Mouse (Mus musculus) midbrain, embryonic 11.5 days (tissue): ENCODE results near the gene Gm20518. TPM values are rescaled to one million over a fixed set of nuclear protein-coding genes. Genes with fewer than 3 reads are reported as not detected.

Experiments used
- ATAC-seq: fragments of 200-750 bp; cut with Nextera tagmentation; 2 replicates; pipeline ENCODE4 v1.8.0; 2017; ENCODE audit warnings: moderate TSS enrichment, moderate library complexity; ENCODE audit not compliant: low FRiP score
- DNase-seq: peaks from one replicate; pipeline ENCODE4 v3.0.0; 2015; ENCODE audit warnings: low spot score; ENCODE audit errors: missing footprints
- H3K27ac ChIP-seq: fragments of 300-500 bp; sonication (generic); 2 replicates; pipeline ENCODE4 v1.5.1; 2014; ENCODE audit warnings: low read depth, low read length
- H3K27me3 ChIP-seq: fragments of 300-500 bp; sonication (generic); 2 replicates; pipeline ENCODE4 v1.6.1; 2014; ENCODE audit warnings: mild to moderate bottlenecking, low read length, moderate library complexity, mixed read lengths; ENCODE audit not compliant: control insufficient read depth, insufficient read depth
- H3K36me3 ChIP-seq: fragments of 300-500 bp; sonication (generic); 2 replicates; pipeline ENCODE4 v1.6.1; 2014; ENCODE audit warnings: mild to moderate bottlenecking, low read length, moderate library complexity, mixed read lengths; ENCODE audit not compliant: control insufficient read depth, insufficient read depth
- H3K4me1 ChIP-seq: fragments of 300-500 bp; sonication (generic); 2 replicates; pipeline ENCODE4 v1.6.1; 2014; ENCODE audit warnings: low read length; ENCODE audit not compliant: control insufficient read depth, insufficient read depth
- H3K4me2 ChIP-seq: fragments of 300-500 bp; sonication (generic); 2 replicates; pipeline ENCODE4 v1.6.1; 2014; ENCODE audit warnings: mild to moderate bottlenecking, moderate library complexity
- H3K4me3 ChIP-seq: fragments of 300-500 bp; sonication (generic); 2 replicates; pipeline ENCODE4 v1.5.1; 2014; ENCODE audit warnings: low read depth, low read length
- H3K9ac ChIP-seq: fragments of 300-500 bp; sonication (generic); 2 replicates; pipeline ENCODE4 v1.6.1; 2014; ENCODE audit warnings: low read length
- H3K9me3 ChIP-seq: fragments of 300-500 bp; sonication (generic); 2 replicates; pipeline ENCODE4 v1.6.1; 2016; ENCODE audit warnings: low read length; ENCODE audit not compliant: control insufficient read depth
- WGBS: fragments of 180-500 bp; shearing (Covaris S2); extraction: QIAGEN DNeasy Blood & Tissue Kit; methylation state at CpG from one replicate; pipeline ENCODE4 v1.1.7; 2014; 5-methylcytosine and 5-hydroxymethylcytosine counted together
- polyA plus RNA-seq: library from polyadenylated mRNA; unstranded; fragments of >200 nt; fragmentation: Nextera tagmentation; extraction: Ambion mirVana; gene quantifications from 2 replicates; pipeline ENCODE4 v1.2.1, GENCODE M21; 2014

Gm20518 gene
- 0.16 and 0.25 TPM in 2 replicates for polyA plus RNA-seq

- Histone ChIP-seq H3K9ac (peak within 1 kb of the TSS; percentile 99), H3K9me3 (no peaks in the 10 kb centered on the region), H3K4me1 (peaks cover 16% of the 10 kb centered on the region), H3K36me3 (no peaks in the 10 kb centered on the region), H3K27me3 (no peaks in the 10 kb centered on the region), H3K4me3 (peak within 1 kb of the TSS; percentile 94), H3K4me2 (peak within 1 kb of the TSS; percentile 71), H3K27ac (peak within 1 kb of the TSS; percentile 87)
- WGBS = under 1% methylated on average over 37 of the region's 38 CpGs
- peak; percentile 100 for DNase-seq
- ATAC-seq = peak; percentile 98
These were observed at the start of gene Gm20518 for GRCm38 (mm10) chr16:17891567-17891959. Gene Gm20518, minus strand, starts transcription at chr16:17891671.

- no peak overlapping the region for H3K4me3 ChIP-seq
- WGBS = 64% methylated on average over 9 of the region's 9 CpGs
- H3K36me3 ChIP-seq = no peaks in the 10 kb centered on the region
- no peaks in the 10 kb centered on the region; the same call in 1 of the 2 replicates for H3K4me1 ChIP-seq
- no peak overlapping the region for H3K4me2 ChIP-seq
- DNase-seq (no peak), ATAC-seq (no peak)
- 0 out of 2 replicates have a peak, but pooled peaks cover 2% of the 10 kb centered on the region for H3K27me3 ChIP-seq
- H3K27ac ChIP-seq = no peak overlapping the region
- no peak overlapping the region for H3K9ac ChIP-seq
- no peaks in the 10 kb centered on the region for H3K9me3 ChIP-seq
These were observed 47.8 kb upstream of the Gm20518 start for GRCm38 (mm10) chr16:17939255-17939751.

GRCm38 (mm10) chr16:17938821-17939220, 47.4 kb upstream of the Gm20518 start:
- no peak overlapping the region for H3K27ac ChIP-seq
- ATAC-seq = peak; percentile 84
- WGBS = 14% methylated on average over 7 of the region's 7 CpGs
- H3K4me2 ChIP-seq = no peak overlapping the region
- no peak overlapping the region for H3K4me3 ChIP-seq
- peak; percentile 94 for DNase-seq
- no peaks in the 10 kb centered on the region for H3K36me3 ChIP-seq
- H3K27me3 ChIP-seq = 0 out of 2 replicates have a peak, but pooled peaks cover 2% of the 10 kb centered on the region
- no peaks in the 10 kb centered on the region; the same call in 1 of the 2 replicates for H3K4me1 ChIP-seq
- no peak overlapping the region for H3K9ac ChIP-seq
- H3K9me3 ChIP-seq = no peaks in the 10 kb centered on the region

DNA sequence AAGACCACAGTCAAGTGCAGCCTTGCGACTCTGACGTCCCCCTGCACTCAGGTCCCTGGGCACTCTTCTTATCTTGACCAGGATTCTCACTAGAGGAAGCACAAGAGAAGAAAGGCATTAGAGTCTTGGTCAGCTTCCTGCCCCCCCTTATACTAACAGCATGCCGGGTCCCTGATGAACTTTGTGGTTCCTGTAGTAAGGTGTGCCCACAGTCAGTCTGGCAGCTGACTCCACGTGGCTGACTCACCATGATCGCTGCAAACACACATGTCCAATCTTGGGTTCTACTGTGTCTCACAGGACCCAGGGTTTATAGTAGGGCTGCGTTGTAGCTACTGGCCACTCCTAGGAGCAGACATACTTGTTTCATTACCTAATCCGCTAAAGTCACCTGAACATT, 46.7 kb upstream of the Gm20518 start:
- Histone ChIP-seq H3K9me3 (no peaks in the 10 kb centered on the region), H3K27ac (no peak overlapping the region), H3K4me3 (no peak overlapping the region), H3K4me1 (no peaks in the 10 kb centered on the region; the same call in 1 of the 2 replicates), H3K9ac (no peak overlapping the region), H3K4me2 (no peak overlapping the region), H3K27me3 (peaks cover 2% of the 10 kb centered on the region; the same call in 1 of the 2 replicates), H3K36me3 (no peaks in the 10 kb centered on the region)
- ATAC-seq (no peak), DNase-seq (no peak)
- 79% methylated on average over 7 of the region's 7 CpGs for WGBS

DNA sequence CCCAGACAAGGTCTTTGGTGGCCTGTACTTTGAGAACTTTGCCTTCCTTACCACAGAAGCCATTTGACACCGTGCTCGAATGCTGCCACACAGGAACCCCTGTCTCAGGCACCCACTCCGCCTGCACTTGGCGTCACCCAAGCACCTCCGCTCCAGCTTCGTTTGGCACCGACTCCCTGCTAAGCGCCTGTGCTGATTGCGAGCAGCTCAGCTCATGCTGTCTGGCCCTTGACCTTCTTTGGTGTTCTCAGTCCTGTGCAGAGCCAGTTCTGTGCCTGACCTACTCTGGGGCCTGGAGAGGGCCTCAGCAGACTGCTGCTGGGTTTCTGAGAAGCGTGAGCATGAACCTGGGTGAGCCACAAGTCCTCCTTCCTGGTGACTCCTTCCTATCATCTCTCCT, 45.3 kb upstream of the Gm20518 start:
- H3K4me2 ChIP-seq = no peak overlapping the region
- H3K9ac ChIP-seq = no peak overlapping the region
- ATAC-seq (no peak), DNase-seq (peak; percentile 51)
- H3K4me3 ChIP-seq = no peak overlapping the region
- no peaks in the 10 kb centered on the region for H3K9me3 ChIP-seq
- H3K27ac ChIP-seq = no peak overlapping the region
- H3K36me3 ChIP-seq = no peaks in the 10 kb centered on the region
- H3K4me1 ChIP-seq = no peaks in the 10 kb centered on the region; the same call in 1 of the 2 replicates
- peaks cover 2% of the 10 kb centered on the region; the same call in 1 of the 2 replicates for H3K27me3 ChIP-seq
- WGBS = 79% methylated on average over 10 of the region's 10 CpGs

DNA sequence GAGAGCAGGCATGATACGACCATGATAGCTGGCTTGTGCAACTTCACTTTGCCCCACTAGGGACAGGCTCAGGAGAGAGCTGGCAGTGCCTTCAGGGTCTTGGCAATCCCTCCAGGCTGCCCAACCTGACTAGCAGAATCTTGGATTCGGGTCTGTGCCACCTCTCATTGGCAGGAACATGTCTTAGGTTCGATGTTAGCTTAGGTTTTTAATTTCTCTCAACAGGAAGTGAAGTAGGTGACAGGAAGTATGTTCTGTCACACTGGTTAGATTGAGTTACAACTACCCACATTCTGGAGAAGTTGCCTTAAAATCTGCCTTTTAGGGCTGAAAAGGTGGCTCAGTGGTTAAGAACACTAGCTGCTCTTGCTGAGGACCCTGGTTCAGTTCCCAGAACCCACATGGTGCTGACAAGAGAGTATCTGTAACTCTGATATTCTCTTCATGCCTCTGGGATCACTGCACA, 43.0 kb upstream of the Gm20518 start:
- 73% methylated on average over 3 of the region's 3 CpGs for WGBS
- Histone ChIP-seq H3K4me1 (no peaks in the 10 kb centered on the region; the same call in 1 of the 2 replicates), H3K27ac (no peak overlapping the region), H3K27me3 (peaks cover 2% of the 10 kb centered on the region; the same call in 1 of the 2 replicates), H3K9me3 (no peaks in the 10 kb centered on the region), H3K36me3 (no peaks in the 10 kb centered on the region), H3K4me2 (no peak overlapping the region), H3K9ac (no peak overlapping the region), H3K4me3 (no peak overlapping the region)
- DNase-seq = peak; percentile 56
- ATAC-seq = no peak

- Histone ChIP-seq H3K9me3 (no peaks in the 10 kb centered on the region), H3K27me3 (peaks cover 2% of the 10 kb centered on the region; the same call in 1 of the 2 replicates), H3K4me3 (no peak overlapping the region), H3K9ac (no peak overlapping the region), H3K27ac (no peak overlapping the region), H3K36me3 (no peaks in the 10 kb centered on the region), H3K4me2 (no peak overlapping the region), H3K4me1 (peaks cover 3% of the 10 kb centered on the region)
- 73% methylated on average over 9 of the region's 9 CpGs for WGBS
- ATAC-seq = no peak
- peak; percentile 19 for DNase-seq
These were observed 42.3 kb upstream of the Gm20518 start for GRCm38 (mm10) chr16:17933594-17934444.

- H3K4me3 ChIP-seq = no peak overlapping the region
- H3K9me3 ChIP-seq = no peaks in the 10 kb centered on the region
- no peak overlapping the region for H3K27ac ChIP-seq
- H3K27me3 ChIP-seq = peaks cover 2% of the 10 kb centered on the region; the same call in 1 of the 2 replicates
- DNase-seq (peak; percentile 51), ATAC-seq (no peak)
- H3K9ac ChIP-seq = no peak overlapping the region
- WGBS = 81% methylated on average over 5 of the region's 5 CpGs
- H3K36me3 ChIP-seq = no peaks in the 10 kb centered on the region
- H3K4me1 ChIP-seq = peaks cover 13% of the 10 kb centered on the region
- H3K4me2 ChIP-seq = no peak overlapping the region
These were observed 40.5 kb upstream of the Gm20518 start for GRCm38 (mm10) chr16:17931906-17932460.
